Mouse (Mus musculus) frontal cortex, postnatal 36 days (tissue): ENCODE measurements around the gene Gramd4.
A peak's percentile ranks its signal among the peaks of the same experiment; 100 is the strongest.

ENCODE experiments used
- DNase-seq, 2 experiments: peaks; one replicate each; pipeline ENCODE4 v3.0.0; 2022; ENCODE audit warnings: low spot score in 2 of 2

Gramd4 gene

GRCm38 (mm10) chr15:86070368-86070767 is 12.9 kb downstream of the Gramd4 start:
- DNase-seq, result no peak

GRCm38 (mm10) chr15:86071166-86071565 is 13.7 kb downstream of the Gramd4 start:
- DNase-seq, result no peak

- no peak for DNase-seq
Measured at GRCm38 (mm10) chr15:86074171-86074937, 16.9 kb downstream of the Gramd4 start.

- DNase-seq, result no peak
Measured at GRCm38 (mm10) chr15:86075305-86076047, 18.0 kb downstream of the Gramd4 start.

DNA sequence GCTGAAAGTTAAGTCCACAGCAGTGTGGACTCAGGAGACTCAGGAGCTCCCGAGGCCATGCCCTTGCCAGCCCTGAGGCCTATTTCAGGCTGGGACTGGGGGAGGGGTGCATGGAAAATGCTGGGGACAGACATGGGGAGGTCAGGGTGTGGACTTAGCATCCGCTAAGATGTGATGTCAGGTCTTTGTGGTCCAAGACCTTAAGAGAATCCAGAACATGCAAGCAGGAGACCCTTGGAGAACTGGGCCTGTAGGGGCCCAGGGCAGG is 18.5 kb downstream of the Gramd4 start:
- DNase-seq, result no peak

DNA sequence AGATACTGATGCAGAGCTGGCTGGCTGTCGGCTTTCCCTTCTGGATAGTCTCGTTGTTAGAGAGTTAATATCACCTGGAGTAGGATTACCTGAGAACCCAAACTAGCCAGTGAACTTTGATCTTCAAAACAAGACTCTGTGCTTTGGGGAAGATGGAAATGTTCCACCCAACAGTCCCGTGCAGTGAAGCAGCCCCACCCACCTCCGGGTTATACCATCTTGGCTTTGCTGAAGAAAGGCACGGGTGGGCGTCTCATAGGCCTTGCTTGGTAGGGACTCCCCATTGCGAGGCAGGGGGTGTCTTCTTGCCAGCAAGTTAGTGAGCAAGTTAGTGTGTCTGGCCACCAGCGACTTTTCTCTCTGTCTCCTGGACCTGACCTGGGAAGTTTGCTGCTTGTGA is 18.9 kb downstream of the Gramd4 start:
- DNase-seq, result no peak

DNA sequence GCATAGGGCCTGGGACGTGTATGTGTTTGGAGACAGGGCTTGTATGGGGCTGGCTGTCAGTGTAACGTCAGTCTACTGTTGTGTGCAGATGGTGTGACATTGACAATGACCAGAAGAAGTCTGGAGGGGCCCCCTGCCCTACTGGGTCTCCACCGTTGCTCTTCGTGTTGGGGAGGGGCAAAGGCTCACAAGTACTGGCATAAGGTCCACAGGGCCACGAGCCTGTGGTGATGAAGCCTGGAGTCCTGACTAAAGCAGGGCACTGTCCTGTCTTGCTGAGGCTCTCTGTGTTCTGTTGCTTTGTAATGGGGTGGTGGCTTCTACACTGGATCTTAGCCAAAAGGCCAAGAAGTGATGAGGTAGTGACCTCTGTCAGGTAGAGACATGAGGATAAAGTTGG is 20.4 kb downstream of the Gramd4 start:
- no peak for DNase-seq

GRCm38 (mm10) chr15:86078481-86079216 is 21.2 kb downstream of the Gramd4 start:
- no peak for DNase-seq

GRCm38 (mm10) chr15:86079467-86079866 is 22.0 kb downstream of the Gramd4 start:
- no peak for DNase-seq

- no peak for DNase-seq
Measured at GRCm38 (mm10) chr15:86079876-86080275, 22.4 kb downstream of the Gramd4 start.

- no peak for DNase-seq
Measured at GRCm38 (mm10) chr15:86080408-86080807, 22.9 kb downstream of the Gramd4 start.

GRCm38 (mm10) chr15:86081654-86082053 is 24.2 kb downstream of the Gramd4 start:
- DNase-seq, result no peak

DNA sequence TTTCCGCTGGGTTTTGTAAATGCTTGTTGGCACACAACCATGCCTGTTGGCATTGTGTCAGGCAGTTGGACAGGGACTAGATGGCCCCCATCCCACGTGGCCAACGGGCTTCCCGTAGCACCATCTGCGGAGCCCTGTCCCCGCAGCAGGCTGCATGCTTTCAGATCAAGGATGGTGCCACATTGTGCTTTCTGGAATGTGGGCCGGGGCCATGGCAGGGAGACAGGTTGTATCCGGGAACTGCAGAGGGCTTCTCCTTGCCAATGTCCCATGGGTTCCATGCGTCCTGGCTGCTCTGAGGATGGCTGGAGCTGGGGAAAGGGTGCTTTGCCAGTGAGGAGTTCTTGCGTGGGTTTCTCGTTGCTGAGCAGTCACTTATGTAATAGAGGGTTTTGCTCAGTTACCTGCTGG is 25.1 kb downstream of the Gramd4 start:
- DNase-seq, result no peak

DNA sequence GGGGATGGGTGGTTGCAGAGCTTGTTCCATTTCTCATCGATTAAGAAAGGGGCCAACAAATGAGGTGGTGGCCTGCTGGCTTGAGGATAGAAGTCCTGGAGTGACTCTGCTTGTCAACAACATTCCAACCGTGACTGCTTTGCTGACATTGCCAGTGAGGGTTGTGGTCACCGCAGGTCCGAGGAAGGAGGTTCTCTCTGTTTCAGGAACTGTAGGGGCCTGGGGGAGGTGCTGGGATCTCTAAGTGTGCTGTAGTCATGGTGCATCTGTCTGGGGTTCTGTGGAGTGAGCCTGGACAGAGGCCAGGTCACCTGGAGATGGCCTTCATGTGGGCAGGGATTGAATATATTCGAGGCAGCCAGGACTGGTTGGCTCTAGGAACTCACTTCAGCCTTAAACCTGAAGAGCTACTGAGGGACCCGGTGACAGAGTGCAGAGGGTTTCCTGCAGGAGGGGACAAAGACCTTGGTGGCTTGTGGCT is 25.8 kb downstream of the Gramd4 start:
- DNase-seq, result no peak

DNA sequence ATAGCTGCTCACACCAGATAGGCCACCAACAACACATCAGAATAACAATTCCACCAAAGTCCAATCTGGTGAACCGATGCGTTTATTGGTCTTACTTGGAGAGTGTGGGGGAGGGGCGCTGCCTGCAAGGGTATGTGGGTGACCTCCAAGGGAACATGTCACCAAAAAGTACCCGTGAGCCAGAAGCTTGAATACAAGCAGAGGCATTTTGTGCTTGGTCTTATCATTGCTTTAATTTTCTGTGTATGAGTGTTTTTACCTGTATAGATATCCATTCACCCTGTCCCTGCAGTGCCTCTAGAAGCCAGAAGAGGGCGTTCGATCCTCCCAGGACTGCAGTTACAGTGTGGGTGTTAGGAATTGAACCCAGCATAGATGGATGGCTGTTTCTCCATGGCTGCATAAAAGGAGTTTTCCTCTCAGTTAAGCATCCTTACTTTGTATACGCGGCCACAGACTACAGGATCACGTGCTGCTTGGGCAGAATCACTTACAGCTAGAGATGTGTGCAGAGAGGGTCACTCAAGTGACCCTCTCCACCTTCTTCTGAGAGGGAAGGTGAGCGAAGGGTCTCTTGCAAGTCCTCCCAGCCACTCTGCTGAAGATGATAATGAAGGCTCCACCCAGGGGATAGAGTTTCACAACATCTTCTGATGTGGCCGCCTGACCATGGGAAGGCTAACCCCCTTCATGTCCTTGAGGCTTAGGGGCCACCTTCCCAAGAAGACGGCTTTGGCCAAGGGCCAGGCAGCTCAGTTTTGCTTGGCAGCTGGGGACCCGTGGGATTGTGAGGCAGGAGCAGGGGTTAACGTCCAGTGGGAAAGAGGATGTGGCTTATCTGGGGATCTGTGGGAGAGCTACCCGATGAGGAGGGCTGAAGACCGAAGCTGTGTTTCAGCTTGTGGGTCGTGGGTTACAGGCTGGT is 28.1 kb downstream of the Gramd4 start:
- peak in 1 of 2 experiments; percentile 58 for DNase-seq

DNA sequence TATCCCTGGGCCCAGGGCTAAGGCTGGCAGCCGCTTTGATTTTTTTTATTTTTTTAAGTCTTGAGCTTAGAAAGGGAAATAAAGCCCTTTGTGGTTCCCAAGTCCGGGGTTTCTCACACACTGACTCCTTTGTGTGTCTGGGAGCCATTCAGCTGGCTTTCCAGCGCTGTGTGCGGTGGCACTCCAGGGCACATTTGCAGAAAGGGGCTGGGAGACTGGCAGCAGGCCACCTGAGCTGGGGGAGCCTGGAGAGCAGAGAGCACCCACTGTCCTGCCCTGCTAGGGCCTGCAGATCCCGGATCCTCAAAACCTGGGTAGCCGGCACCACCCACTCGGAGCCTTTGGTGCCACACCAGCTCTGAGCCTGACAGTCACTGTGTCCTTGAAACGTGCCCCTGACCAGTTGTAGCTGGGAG is 28.8 kb downstream of the Gramd4 start:
- DNase-seq, result peak in 1 of 2 experiments; percentile 66

DNA sequence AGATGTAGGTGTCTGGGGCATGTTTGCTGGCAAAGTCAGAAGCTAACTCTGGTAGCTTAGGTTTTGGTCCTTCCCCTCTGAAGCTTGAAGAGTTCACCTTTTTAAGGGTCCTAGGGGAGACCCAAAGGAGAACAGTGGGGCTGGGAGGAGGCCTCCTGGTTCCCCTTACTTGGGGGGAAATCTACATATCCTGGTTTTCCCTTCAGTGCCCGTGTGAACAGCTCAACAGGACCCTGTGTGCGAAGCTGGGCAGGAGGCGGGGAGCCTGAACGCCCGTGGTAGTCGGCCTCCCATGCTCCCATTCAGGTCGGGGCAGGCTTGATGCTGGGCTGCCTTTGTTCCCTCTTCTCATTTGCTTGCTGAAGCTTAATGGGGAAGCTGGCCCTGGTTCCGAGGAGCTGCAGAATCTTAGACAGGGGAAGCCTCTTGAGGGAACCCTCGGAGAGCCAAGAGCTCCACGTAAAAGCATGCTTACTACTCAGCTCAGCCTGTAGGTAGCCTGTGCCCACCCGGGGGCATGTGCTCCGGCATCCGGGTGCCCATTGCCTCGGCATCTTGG is 30.2 kb downstream of the Gramd4 start:
- no peak for DNase-seq

- no peak for DNase-seq
Measured at GRCm38 (mm10) chr15:86088266-86088790, 30.8 kb downstream of the Gramd4 start.

DNA sequence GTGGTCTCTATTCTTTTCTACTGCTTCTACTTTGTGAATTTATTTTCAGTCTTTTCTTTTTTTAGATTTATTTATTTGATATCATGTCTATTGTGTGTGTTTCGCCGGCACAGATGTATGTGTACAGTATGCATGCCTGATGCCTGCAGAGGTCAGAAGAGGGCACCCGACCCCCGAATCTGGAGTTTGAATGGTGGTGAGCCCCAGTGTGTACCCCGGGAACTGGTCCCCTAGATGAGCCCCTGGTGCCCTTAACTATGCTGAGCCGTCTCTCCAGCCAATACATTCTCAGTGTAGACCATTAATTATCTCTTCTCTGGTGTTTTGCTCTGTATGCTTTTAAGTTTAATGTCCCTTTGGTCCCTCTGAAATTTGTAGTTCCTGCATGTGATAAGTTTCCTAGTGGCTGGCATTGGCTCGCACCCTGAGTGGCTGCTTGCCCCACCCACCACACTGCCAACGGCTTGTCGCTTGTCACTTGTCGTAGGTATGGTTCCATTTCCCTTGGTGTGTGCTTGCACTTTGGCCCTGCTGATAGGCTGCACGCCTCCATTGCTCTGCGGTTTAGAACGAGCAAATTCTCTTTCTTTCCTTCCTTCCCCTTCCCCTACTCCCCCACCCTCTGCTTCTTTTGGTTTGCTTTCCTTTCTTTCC is 31.7 kb downstream of the Gramd4 start:
- no peak for DNase-seq

- no peak for DNase-seq
Measured at GRCm38 (mm10) chr15:86089991-86090529, 32.6 kb downstream of the Gramd4 start.
